Mouse (Mus musculus) heart, postnatal 14 days (tissue): ENCODE results near the gene Apex1. TPM values are rescaled to one million over a fixed set of nuclear protein-coding genes. Genes with fewer than 3 reads are reported as not detected.
A peak's percentile ranks its signal among the peaks of the same experiment; 100 is the strongest.
"Not testable (repeated sequence)": the region's sequence is repeated elsewhere in the genome, so short reads cannot be mapped to it uniquely, and the experiment has no call there.

Source experiments
- DNase-seq, 2 experiments: peaks; one replicate each; pipeline ENCODE4 v3.0.0; 2021 to 2022
- intact Hi-C: fragments of 180-260 bp; cut with DNase I; formaldehyde crosslinking; loops from one replicate; pipeline ENCODE4 v1.15.1; 2025
- total RNA-seq, 2 experiments: library from RNA; stranded (reverse); gene quantifications; 2 replicates each; pipeline ENCODE4 v1.2.3; 2021

The Apex1 gene
- total RNA-seq, 2 experiments from 2014 or later = 26.3 to 29.4 TPM

GRCm38 (mm10) chr14:50958289-50958995 lies 33.7 kb downstream of the Apex1 start:
- DNase-seq, intact Hi-C loops: not testable (repeated sequence)

GRCm38 (mm10) chr14:50968216-50968980 lies 43.6 kb downstream of the Apex1 start:
- intact Hi-C loops = no loop called here
- no peak for DNase-seq

GRCm38 (mm10) chr14:50969041-50969440 lies 44.3 kb downstream of the Apex1 start:
- intact Hi-C loops = no loop called here
- DNase-seq = no peak

- peak in 1 of 2 experiments; percentile 37 for DNase-seq
- intact Hi-C loops = no loop called here
These were observed 45.1 kb downstream of the Apex1 start for GRCm38 (mm10) chr14:50969558-50970544.

DNA sequence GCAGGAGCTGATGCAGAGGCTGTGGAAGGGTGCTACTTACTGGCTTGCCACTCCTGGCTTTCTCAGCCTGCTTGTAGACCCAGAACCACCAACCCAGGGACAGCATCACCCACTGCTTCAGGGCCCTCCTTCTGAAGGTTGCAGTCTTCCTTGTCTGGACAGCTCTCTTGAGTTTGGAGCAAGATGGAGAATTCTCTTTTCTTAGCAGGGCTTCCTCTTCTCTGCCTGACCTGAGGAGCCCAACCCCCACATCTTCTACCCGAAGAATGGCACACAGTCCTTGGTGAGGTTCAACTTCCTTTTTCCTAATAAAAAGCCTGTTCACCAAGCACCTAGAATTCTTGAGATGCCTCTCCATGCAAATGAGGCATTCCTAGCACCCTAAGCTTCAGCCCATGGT lies 46.1 kb downstream of the Apex1 start:
- no peak for DNase-seq
- intact Hi-C loops = no loop called here

DNA sequence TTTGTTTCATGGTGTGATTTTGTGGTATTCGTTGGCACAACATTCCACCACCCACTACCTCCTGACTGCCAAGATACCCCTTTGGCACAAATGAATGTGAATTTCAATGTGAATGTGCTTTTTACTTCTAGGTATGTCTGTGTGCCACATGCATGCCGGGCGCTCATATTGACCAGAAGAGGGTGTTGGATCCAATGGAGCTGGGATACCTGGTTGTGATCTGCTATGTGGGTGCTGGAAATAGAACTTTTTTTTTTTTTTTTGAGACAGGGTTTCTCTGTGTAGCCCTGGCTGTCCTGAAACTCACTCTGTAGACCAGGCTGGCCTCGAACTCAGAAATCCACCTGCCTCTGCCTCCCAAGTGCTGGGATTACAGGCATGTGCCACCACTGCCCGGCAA lies 48.3 kb downstream of the Apex1 start:
- intact Hi-C loops = not testable (repeated sequence)

DNA sequence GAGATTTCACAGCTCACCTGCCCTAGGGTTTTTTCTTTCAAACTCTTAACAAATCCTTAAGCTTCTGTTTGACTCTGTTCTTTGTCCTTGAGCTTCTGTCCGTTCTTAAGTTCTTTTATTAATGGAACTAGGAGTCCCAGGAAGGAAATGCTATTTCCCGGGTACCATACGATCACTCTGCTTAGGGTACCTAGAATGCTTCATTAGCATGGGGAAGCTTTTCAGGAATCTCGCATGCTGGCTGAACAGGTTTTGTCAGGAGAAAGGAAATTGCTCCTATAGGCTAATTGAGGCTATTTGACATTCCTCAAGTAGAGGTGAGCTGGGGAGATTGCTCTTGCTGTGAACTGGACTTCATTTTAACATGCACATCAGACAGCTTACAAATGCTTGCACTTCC lies 48.9 kb downstream of the Apex1 start:
- DNase-seq = no peak
- intact Hi-C loops = no loop called here

More for the DNA sequence above, 48.3 kb downstream of the Apex1 start:
- not testable (repeated sequence) for DNase-seq

DNA sequence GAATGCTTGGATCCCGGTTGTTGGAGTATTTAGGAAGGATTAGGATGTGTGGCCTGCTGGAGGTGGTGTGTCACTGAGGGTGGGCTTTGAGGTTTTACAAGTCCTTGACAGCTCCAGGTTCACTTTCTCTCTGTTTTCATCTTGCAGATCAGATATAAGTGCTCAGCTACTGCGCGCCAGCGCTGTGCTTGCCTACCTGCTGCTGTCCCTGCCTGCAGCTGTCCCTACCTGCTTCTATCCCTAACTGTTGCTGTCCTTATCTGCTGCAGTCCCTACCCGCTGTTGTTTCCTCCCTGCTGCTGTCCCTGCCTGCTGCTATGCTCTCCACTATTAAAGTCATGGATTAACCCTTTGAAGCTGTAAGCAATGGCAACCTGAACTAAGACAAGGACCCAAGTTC lies 50.2 kb downstream of the Apex1 start:
- intact Hi-C loops = no loop called here
- no peak for DNase-seq

DNA sequence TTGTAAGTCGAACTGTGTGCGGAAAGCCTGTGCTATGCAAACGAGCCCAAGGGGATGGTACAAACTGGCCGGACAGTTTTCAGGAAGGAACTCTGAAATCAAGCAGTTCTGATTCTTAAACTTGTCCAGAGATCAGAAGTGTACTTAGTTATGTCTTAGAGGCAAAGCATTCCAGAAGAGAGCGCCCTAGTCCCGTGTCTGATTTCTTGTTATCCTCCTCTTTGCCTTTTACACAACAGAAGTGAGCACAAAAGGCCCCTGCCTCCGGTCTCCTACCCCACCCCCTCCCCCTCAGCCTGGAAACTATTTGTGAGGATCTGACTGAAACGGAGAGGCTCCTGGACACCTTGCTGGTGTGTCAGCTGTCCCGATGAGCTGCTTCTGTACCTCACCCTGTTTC lies 51.9 kb downstream of the Apex1 start:
- no peak for DNase-seq
- intact Hi-C loops = loop anchor here (1.0 to 2.0 kb wide), 2 partner anchors 46 to 88 kb away; no protein-coding TSS in a partner anchor

Other genes with a start within 250 kb of the Apex1 start
- gene Olfr747, start 231.8 kb upstream of the Apex1 start, total RNA-seq = not detected
- not detected for gene Olfr748, start 217.6 kb upstream of the Apex1 start, total RNA-seq
- gene Olfr749, start 179.9 kb upstream of the Apex1 start, total RNA-seq = not detected
- gene Ttc5, start 139.4 kb upstream of the Apex1 start, total RNA-seq = 10 to 100 TPM; 18.1 to 24.3 TPM
- gene Ccnb1ip1, start 117.2 kb upstream of the Apex1 start, total RNA-seq = not detected
- gene Parp2, start 117.1 kb upstream of the Apex1 start, total RNA-seq = 10 to 100 TPM; 13.3 to 14.1 TPM
- 10 to 100 TPM; 10.4 to 15.5 TPM for gene Tep1, start 54.4 kb upstream of the Apex1 start, total RNA-seq
- gene Klhl33, start 27.5 kb upstream of the Apex1 start, total RNA-seq = 10 to 100 TPM; 14.5 to 22.5 TPM
- 10 to 100 TPM; 59.4 to 63.9 TPM for gene Osgep, start 75 bp upstream of the Apex1 start, total RNA-seq
- gene Pip4p1, start 5.9 kb downstream of the Apex1 start, total RNA-seq = 10 to 100 TPM; 19.2 to 21.8 TPM
- 10 to 100 TPM; 15.6 to 17.3 TPM for gene Pnp, start 6.1 kb downstream of the Apex1 start, total RNA-seq
- 10 to 100 TPM; 11.1 to 13.0 TPM for gene Gm49342, start 19.5 kb downstream of the Apex1 start, total RNA-seq
- 1 to 10 TPM in 1 of 2 experiments, under 1 TPM in 1; 0.39 to 1.2 TPM for gene Pnp2, start 31.0 kb downstream of the Apex1 start, total RNA-seq
- gene Rnase10, start 82.8 kb downstream of the Apex1 start, total RNA-seq = under 1 TPM in 1 of 2 experiments, not detected in 1; 0.22 TPM
- not detected for gene Rnase9, start 116.9 kb downstream of the Apex1 start, total RNA-seq
- not detected for gene Rnase11, start 125.2 kb downstream of the Apex1 start, total RNA-seq
- not detected for gene Rnase12, start 132.7 kb downstream of the Apex1 start, total RNA-seq
- not detected for gene Olfr750, start 149.5 kb downstream of the Apex1 start, total RNA-seq
- 10 to 100 TPM; 45.7 to 58.6 TPM for gene Rnase4, start 166.1 kb downstream of the Apex1 start, total RNA-seq
- 1 to 10 TPM; 5.8 to 6.5 TPM for gene Ang, start 166.2 kb downstream of the Apex1 start, total RNA-seq
- not detected for gene Eddm3b, start 189.5 kb downstream of the Apex1 start, total RNA-seq
- 1 to 10 TPM in 1 of 2 experiments, under 1 TPM in 1; 0.43 to 1.1 TPM for gene Rnase6, start 198.9 kb downstream of the Apex1 start, total RNA-seq
- gene Rnase1, start 221.8 kb downstream of the Apex1 start, total RNA-seq = not detected
- not detected for gene Rnase2b, start 237.3 kb downstream of the Apex1 start, total RNA-seq